Comparison of ENCODE assay signal across 1 mouse cellular context in the genomic region with DNA sequence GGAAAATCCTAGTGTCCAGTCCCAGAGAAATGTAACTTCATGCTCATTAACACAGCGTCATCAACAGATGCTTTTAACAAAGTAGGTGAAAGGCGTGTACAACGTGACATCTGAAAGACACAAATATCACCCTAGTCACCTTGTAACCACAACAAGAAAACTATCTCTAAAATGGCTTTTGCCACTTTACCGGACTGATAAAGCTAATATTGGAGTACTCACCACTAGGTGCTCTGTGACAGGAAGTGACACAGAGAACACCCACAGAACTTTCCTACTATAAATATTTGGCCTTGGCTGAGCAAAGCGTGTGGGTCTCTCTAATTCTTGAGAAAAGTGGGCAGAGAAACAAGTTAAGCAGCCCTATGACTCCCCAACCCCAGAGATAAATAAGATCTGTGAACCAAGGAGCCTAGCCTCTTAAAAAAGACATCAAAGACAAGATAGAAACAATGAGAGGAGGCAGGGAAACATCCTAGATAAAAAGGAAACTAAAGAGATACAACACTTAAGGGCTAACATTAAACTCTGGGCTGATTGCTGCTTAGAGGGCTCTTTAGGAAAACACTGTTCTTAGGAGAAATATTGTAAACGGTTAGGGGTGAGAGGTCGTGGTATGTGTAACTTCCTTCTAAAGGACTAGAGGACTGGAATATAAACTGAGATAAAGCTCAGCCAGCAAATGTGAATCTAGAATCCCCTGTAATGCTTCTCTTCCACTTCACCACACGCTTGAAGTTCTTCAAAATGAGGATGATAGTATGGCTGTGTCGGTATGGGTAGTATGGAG.
TF ChIP-seq lines count a peak whose summit lies in the region.

No protein-coding gene starts in this region.

TF ChIP-seq in MEL, 35 proteins besides CTCF, POLR2A, EP300 and RAD21 (continued from another document):
- no peak; the same call in 1 of the 2 replicates for TF ChIP-seq BHLHE40 (IDR thresholded peaks at IDR 0.05; ENCODE audit: borderline replicate concordance, low read depth, low read length)
- peak; percentile 30; the same call in 1 of the 2 replicates for TF ChIP-seq ELF1 (IDR thresholded peaks at IDR 0.05; ENCODE audit: low read depth, low read length)
- no peak for TF ChIP-seq TBP (IDR thresholded peaks at IDR 0.05; ENCODE audit: low read depth, low read length)
- no peak for TF ChIP-seq CHD2 (IDR thresholded peaks at IDR 0.05; ENCODE audit: low read length)
- no peak for TF ChIP-seq MYB (IDR thresholded peaks at IDR 0.05; ENCODE audit: low read depth, low read length)
- no peak for TF ChIP-seq UBTF (IDR thresholded peaks at IDR 0.05; ENCODE audit: borderline replicate concordance, insufficient read depth, low read depth, low read length)
- no peak for TF ChIP-seq CHD1 (IDR thresholded peaks at IDR 0.05; ENCODE audit: low read depth, low read length)
- TF ChIP-seq TCF12 (IDR thresholded peaks at IDR 0.05; ENCODE audit: low read depth, low read length) = peak; percentile 64
- TF ChIP-seq SIN3A (IDR thresholded peaks at IDR 0.05; ENCODE audit: low read length) = peak; percentile 79
- TF ChIP-seq MAFK (IDR thresholded peaks at IDR 0.05; ENCODE audit: borderline replicate concordance, low read depth, low read length) = no peak
- TF ChIP-seq GATA1 (IDR thresholded peaks at IDR 0.05; ENCODE audit: low read depth, low read length) = peak; percentile 74
- TF ChIP-seq ETS1 (IDR thresholded peaks at IDR 0.05; ENCODE audit: low read depth, low read length) = peak; percentile 82
- TF ChIP-seq ZNF384 (IDR thresholded peaks at IDR 0.05; ENCODE audit: low read depth, low read length) = no peak
- no peak for TF ChIP-seq POLR2AphosphoS2 (IDR thresholded peaks at IDR 0.05; ENCODE audit: low read length)
- no peak for TF ChIP-seq SMC3 (IDR thresholded peaks at IDR 0.05; ENCODE audit: low read depth, low read length)
